Mouse (Mus musculus) right cerebral cortex, adult 2 months (tissue): ENCODE data around the gene Ifitm3.
"Not testable (repeated sequence)": the region's sequence is repeated elsewhere in the genome, so short reads cannot be mapped to it uniquely, and the experiment has no call there.

Source experiments
- DNase-seq, 2 experiments: peaks; one replicate each; pipeline ENCODE4 v3.0.0; 2021 to 2022; ENCODE audit warnings: low spot score in 2 of 2

Gene Ifitm3

DNA sequence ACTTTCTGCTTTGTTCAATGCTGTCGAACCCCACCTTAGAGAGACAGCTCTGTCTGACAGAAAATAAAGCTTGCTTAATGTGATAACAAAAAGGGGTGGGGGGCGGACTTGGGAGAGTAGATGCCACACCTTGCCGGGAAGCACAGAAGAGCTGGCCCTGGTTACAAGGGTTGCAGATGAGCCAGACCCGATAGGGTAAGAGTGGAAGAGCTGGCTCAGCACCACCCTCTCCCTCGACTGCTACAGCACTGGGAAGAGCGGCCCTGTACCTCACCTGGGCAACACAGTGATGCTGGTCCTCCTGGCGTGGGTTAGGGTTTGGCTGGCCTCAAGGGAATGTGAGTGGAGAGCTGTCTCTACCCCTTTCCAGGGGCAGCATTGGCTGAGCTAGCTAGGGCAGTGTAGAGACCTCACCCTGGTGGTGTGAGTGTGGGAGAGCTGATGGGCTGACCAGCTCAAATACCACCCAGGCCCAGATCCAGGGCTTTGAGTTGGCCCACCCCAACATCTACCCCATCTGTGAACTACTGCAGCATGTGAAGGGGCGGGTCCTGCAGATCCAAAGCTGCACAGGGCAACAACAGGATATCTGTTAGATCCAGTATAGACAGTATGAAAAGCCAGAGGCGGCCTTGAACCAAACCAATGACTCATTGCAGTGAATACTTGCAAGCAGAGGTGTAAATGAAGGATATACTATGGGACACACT is 22.0 kb upstream of the Ifitm3 start:
- no peak for DNase-seq

DNA sequence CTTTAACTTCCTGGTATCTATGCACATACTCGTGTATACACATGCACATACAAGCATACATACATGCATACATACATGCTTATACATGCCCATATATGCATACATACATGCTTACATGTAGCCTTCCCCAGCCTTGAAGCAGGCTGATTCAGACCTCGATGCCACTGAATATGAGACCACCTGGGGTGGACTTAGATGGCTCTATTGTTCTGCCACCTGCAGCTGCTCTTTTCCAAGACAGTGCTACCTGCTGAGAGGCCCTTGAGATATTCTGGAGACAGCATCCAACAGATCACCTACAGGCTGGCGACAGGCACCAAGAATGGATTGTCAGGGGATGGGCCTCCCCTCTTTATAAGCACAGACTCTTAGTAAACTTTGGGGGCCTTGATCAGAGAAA is 19.8 kb upstream of the Ifitm3 start:
- DNase-seq = no peak

DNA sequence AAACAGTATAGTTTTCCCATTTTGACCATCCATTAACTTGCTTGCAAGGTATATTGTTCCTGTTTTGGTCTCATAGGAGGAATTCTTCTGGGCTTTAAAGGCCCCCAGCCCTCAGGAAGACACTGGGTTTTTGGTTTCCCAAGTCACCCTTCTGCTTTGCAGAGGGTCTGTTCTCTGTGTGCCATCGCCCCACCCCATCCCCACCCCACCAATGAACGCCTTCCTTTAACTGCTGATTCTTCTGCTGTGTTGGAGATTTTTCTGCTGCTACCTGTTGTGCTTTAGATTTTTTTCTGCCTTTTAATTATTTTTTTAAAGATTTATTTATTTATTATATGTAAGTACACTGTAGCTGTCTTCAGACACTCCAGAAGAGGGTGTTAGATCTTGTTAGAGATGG is 18.3 kb upstream of the Ifitm3 start, which contains the start of gene Gm17387:
Gm17387 (plus strand) TSS at position 301 of the 400 bp plus-strand sequence.
- no peak for DNase-seq

DNA sequence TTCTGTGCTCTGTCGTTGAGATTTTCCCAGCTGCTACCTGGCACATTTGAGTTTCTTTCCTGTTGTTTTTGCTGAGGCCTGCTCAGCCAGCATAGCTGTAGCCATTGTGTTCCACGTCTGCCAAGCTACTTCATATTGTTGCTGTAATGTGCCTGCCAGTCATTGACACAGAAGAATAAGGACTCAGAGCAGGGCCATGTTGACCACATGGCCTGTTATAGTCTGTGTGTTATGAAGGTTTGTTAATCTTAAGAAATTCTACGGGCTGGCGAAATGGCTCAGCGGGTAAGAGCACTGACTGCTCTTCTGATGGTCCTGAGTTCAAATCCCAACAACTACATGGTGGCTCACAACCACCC is 16.1 kb upstream of the Ifitm3 start:
- no peak for DNase-seq

DNA sequence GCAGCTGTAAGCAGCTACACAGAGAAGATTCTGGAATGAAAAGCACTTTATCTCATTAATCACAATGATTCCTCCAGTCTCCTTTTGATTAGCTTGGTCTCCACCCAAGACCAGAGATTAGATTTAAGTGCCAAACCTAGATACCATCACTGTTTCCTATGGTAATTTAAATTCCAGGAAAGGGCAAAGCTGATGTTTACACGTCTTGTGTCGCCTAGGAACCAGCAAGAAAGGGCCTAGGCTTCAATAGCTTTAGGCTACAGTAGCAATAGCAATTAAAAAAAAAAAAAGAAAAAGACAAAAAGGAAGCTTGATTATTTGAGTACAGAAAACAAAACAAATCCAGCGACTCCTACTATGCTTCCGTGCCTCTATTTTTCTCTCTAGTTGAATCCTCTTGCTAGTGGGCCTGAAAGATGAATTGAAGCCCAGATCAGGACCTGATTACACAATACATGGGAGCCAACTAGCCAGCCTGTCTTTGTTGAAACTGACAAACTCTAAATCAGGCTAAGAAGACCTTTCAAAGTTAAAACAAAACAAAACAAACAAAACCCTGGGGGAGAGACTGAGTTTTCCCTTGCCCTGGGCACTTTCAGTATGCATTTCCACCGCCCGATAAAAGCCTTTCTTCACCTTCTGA is 15.6 kb upstream of the Ifitm3 start:
- no peak for DNase-seq

DNA sequence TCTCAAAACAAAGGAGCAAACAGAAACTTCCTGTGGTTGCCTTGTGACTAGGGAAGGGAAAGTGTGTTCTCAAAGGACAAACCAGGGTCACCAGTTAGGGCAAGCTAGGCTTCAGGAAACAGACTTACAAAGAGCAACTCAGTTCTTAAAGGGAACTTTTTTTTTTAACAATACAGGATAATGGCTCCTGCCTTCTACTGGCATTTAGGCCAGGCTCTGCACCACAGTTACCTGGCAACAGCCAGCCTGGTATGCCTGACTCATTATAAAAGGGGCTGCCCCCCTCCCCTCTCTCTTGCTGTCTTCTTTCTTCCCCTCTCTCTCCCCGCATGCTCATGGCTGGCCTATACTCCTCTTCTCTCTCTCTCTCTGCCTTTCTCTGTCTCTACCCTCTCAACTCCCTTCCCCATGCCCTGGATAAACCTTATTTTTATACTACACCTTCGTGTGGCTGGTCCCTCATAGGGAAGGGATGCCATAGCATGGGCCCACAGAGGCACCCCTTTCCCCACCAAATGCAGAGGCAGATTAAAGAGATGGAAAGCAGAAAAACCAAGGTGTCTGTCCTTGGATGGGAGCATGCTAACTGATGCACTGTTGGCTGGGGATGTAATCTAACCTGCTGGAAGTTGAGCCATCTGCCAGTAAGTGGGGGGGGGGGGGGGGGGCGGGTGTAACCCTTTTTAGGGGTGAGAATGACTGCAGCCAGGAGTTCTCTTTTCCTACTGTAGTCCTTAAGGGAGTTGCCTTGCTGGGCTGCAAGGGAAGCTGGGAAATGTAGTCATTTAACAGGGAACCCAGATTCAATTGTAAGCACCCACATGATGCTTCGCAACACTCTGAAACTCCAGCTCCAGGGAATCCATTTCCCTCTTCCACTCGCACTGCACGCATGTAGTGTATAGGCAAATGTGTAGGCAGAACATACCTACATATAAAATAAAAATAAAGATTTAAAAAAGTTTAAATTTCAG is 14.6 kb upstream of the Ifitm3 start:
- DNase-seq = no peak

DNA sequence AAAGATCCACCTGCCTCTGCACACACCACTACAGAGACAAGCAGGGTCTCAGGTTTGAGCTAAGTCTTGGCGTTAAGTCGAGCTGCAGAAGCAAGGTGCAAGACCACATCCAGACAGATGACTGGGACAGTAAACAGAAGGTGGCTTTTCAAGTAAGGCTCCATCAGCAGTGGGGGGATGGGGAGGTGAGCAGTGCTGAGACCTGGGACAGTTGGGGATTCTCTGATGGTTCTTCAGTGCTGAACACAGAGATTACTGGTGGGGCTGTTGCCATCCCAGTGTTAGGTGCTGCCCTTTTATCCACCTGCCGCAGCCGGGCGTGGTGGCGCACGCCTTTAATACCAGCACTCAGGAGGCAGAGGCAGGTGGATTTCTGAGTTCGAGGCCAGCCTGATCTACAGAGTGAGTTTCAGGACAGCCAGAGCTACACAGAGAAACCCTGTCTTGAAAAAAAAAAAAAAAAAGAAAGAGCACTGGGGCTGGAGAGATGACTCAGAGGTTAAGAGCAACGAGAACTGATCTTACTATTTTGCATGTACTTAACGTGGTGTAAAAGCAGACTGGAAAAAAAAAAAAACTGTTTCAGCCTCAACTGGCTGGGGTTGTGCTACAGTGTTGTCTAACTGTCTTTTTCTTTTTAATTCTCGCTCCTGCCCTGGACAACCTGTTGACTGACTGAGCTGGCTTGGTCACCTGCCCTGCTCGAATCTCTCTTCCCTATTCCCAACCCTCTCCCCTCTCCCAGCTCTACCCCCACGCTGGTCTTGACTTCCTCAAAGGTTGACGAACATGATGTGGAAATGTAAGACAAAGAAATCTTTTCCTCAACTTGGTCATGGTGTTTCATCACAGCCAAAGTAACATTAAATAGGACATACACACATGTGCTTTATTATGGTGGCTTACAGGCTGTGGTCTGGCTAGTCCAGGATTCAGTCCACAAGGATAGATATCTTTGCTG is 11.2 kb upstream of the Ifitm3 start:
- DNase-seq = no peak

DNA sequence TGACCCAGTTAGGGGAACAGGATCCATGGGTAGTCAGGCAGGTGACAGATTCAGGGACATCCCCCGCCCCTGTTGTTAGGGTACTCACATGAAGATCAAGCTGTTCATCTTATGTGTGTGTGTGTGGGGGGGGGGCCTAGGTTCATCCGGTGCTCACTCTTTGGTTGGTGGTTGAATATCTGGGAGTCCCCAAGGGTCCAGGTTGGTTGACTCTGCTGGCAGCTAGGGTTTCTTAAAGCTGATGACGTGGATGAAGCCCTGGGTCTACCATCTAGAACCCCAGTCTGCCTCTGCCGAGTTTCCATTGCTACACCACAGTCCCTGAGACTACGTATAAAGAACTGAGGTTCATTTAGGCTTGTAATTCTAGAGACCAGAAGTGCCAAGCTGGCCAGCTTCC is 8.5 kb upstream of the Ifitm3 start:
- DNase-seq = no peak

DNA sequence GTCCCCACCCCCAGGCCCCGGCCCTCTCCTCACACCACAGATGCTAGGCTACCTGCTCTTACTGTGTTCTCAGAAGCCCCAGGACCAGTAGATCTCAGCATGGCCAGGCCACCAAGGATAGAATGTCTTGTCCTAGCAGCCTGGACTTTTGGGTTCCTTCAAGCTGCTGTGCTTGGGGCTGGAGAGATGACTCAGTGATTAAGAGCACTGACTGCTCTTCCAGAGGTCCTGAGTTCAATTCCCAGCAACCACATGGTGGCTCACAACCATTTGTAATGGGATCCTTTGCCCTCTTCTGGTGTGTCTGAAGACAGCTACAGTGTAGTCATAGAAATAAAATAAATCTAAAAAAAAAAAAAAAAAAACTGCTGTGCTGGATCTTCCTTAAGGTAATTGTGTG is 7.3 kb upstream of the Ifitm3 start, which contains the start of gene Ifitm6:
Ifitm6 (minus strand) TSS at position 101 of the 400 bp plus-strand sequence.
- DNase-seq = not testable (repeated sequence)

DNA sequence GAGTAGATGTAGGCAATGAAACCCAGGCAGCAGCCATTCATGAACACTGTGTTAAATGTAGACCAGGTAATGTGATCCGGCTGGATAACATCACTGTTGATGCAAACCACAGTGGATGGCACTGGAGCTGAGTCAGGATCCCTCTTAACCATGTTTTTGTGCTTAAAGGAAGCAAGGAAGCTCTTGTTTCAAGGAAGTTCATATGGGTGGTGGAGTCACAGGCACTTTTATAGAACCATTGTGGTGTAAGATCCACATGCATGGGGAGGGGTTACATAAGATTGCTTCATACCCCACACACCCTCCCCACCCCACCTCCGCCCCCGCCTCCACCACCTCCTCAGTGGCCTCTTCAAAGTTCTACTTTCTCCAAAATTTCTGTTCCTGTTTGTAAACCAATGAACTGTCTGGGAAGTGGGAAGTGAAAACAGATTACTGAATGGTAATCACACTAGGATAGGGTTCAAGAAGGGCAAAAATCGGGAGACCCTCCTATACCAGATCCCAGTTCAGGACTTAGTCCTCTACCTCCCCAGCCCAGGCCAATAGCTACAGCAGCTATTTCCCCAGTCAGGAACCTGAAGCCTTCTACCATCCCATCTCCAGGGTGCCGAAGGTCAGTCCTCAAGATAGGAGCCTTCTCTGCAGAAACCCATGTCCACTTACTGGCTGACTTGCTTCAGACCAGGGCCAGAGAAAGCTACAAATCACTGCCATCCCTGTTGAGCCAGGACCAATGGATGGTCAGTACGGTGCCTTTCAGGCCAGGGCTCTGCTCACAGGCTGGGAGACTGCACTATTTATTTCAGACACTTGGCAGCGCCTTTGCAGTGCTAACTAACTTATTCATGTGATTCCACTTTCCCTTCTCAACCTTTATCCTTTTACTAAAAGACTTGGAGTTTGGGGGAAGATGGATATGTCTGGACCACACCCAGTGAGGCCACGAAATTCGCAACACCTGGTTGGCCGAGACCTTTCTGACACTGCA is 6.4 kb upstream of the Ifitm3 start:
- no peak for DNase-seq

DNA sequence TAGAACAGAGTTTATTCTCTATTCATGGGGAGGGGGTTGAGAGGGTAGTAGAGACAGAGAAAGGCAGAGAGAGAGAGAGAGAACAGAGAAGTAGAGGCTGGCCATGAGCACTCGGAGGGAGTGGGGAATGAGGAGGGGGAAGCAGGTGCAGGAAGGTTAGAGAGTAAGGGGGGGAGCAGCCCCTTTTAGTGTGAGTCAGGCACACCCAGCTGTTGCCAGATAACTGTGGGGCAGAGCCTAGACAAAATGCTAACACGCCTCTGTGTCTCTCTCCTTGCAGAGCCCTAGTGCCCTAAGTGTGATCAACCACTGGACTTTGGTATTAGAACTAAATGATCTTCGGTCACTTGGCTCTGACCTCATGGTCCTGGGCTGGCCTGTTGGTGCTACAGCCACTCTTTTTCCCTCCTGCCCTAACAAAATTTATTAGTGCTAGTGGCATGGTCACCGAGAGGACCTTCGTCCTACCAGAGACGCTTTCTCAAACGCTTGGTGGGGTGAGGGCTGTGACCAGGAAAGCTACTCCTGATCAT is 734 bp upstream of the Ifitm3 start:
- DNase-seq = no peak

DNA sequence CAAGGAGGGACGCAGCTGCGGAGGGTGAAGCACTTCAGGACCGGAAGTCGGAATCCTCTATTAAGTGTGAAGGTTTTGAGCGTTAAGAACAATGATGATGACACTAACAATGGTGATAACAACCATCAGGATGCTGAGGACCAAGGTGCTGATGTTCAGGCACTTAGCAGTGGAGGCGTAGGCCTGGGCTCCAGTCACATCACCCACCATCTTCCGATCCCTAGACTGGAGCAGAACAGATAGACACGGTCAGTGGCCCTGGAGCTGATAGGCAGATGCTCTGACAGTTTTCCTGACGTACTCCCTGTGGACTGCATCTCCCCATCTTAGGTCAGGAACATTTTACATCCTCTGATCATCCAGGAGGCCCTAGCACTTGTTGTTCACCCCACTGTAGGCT is 905 bp downstream of the Ifitm3 start:
- DNase-seq = no peak

DNA sequence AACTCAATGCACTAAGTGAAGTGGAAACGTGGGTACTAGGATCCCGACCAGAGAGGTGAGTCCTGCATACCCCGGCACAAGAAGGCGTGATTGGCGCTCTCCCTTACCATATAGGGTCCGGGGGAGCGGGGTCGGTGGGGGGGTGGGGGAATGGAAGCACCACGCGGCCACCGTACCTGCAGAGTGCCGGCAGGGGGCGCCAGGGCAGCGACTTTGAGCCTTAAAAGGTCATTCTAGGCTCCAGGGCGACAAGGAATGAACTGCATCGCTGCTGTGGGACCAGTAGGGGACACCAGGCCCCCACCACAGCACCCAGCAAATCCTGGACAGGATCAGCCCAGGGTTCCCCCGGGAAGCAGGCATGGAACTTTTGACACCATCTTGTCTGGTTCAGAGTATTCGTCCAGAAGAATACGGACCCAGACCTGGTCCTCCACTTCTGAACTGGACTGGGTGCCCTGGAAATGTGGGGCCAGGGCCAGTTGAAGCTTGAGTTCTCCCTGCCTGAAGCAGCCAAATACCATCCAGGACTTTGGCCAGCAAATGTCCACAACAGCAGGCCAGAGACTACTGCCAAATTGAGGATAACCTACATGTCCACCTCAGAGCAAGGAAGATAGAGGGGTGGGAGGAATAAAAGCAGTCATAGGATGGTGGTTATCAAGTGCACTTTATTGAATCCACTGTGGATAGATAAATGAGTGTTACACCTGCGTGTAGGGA is 1.5 kb downstream of the Ifitm3 start:
- peak; percentile 31 to 35 for DNase-seq

DNA sequence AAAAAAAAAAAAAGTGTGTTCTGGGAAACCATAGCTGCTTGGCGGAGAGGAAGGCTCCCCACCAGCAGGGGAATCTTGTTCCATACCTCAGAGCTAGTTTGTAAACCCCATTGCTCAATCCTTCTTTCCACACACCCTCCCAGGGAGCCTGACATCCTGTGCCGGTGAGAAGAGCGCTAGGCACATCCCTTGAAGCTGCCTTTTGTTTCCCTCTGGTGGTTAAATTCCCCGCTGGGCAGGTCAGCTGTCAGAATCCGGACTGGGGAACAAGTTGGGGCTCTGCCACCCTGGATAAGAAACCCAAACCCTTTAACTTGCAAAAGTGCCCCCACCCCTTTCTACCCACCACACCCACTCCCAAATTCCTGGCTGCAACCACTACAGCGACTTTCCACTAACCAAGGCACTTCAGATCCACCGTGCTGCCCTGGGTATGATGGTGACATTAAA is 2.2 kb downstream of the Ifitm3 start:
- no peak for DNase-seq

DNA sequence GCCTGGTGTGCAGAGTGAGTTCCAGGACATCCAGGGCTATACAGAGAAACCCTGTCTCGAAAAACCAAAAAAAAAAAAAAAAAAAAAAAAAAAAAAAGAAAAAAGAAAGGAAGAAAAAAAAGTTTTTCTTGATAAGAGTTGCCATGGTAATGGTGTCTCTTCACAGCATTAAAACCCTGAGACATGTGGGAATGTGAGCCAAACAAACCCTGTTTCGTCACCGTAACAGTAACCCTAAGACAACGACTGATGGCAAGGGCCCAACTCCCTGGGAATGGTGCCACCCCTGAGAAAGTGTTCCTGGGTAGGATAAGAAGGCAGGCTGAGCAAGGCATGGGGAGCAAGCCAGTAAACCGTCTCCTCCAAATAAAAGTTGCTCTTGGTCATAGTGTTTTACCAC is 3.7 kb downstream of the Ifitm3 start:
- peak in 1 of 2 experiments; percentile 18 for DNase-seq

DNA sequence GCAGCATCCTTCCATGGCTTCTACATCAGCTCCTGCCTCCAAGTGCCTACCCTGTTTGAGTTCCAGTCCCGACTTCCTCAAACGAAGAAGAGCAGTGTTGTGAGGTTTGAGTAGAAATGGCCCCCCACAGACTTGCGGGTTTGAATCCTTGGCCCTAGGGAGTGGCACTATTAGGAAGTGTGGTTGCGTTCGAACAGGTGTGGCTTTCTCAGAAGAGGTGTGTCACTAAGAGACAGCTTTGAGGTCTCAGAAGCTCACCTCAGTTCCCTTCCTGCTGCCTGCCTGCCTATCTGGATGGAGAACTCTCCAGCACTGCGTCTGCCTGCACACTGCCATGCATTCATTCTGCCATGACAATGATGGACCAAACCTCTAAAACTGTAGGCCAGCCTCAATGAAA is 4.1 kb downstream of the Ifitm3 start:
- no peak for DNase-seq

DNA sequence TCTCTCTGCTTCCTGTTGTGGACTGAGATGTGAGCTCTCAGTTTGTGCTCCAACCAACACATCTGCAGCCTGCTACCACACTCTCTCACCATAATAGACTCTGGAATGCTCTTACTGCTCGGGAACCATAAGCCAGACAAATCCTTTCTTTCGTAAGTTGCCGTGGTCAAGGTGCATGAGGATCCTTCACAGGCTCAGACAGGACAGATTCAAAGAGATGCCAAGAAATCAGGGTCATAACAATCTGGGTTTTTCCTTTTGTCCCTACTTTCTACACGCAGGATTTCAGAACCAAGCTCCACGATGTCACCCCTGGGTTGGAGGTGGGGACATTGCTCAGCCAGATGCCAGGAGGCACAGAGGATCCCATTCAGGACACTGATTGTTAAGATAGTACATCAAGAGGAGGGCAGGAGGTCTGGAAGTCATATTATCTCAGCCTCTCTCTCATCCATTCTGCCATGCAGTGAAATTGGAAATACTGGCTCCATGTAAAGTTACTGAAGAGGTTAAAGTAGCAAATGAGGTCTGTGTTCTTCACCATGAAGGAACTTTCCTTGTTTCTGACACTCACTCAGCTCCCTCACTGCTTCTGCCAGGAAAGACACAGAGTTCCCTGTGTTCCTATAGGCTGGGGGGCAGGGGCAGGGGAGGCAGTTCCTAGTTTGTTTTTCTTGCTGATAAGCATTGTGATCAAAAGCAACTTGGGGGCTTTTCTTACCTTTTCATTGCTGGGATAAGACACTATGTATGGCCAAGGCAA is 7.1 kb downstream of the Ifitm3 start:
- DNase-seq = no peak
